Mouse (Mus musculus): ENCODE results near the gene Rab42. TPM values are rescaled to one million over a fixed set of nuclear protein-coding genes. Genes with fewer than 3 reads are reported as not detected.

The Rab42 gene
- 2.1 and 2.6 TPM in 2 replicates for polyA plus RNA-seq (2015; fragmentation: Nextera tagmentation; extraction: Ambion mirVana)

- ATAC-seq (ENCODE audit: insufficient number of reproducible peaks, insufficient read depth, low FRiP score, low TSS enrichment, low read depth) = peak; percentile 70
- peak within 1 kb of the TSS; percentile 55; the same call in 1 of the 2 replicates for H3K27ac ChIP-seq
- no peaks in the 10 kb centered on the region for H3K9me3 ChIP-seq
- H3K36me3 ChIP-seq = no peaks in the 10 kb centered on the region
- H3K4me3 ChIP-seq = peak within 1 kb of the TSS; percentile 49
- no peaks in the 10 kb centered on the region for H3K27me3 ChIP-seq
- peaks cover 11% of the 10 kb centered on the region for H3K4me1 ChIP-seq
- 1% methylated on average over 31 of the region's 31 CpGs for WGBS
- H3K4me2 ChIP-seq = peak within 1 kb of the TSS; percentile 78
- peak within 1 kb of the TSS; percentile 71 for H3K9ac ChIP-seq
Observed at GRCm38 (mm10) chr4:132302939-132303479, at the start of gene Rab42. Gene Rab42 (minus strand): TSS chr4:132303385.

GRCm38 (mm10) chr4:132352739-132353138, 49.6 kb upstream of the Rab42 start:
- H3K9ac ChIP-seq = peak overlapping the region; percentile 94
- peak overlapping the region; percentile 82 for H3K4me3 ChIP-seq
- WGBS = under 1% methylated on average over 14 of the region's 14 CpGs
- H3K36me3 ChIP-seq = peaks cover 29% of the 10 kb centered on the region
- peaks cover 17% of the 10 kb centered on the region for H3K4me1 ChIP-seq
- H3K4me2 ChIP-seq = peak overlapping the region; percentile 84
- no peaks in the 10 kb centered on the region for H3K9me3 ChIP-seq
- no peak for ATAC-seq (ENCODE audit: insufficient number of reproducible peaks, insufficient read depth, low FRiP score, low TSS enrichment, low read depth)
- no peaks in the 10 kb centered on the region for H3K27me3 ChIP-seq
- H3K27ac ChIP-seq = peak overlapping the region; percentile 97

GRCm38 (mm10) chr4:132351401-132351800, 48.2 kb upstream of the Rab42 start:
- no peaks in the 10 kb centered on the region for H3K9me3 ChIP-seq
- H3K4me1 ChIP-seq = peaks cover 17% of the 10 kb centered on the region
- ATAC-seq (ENCODE audit: insufficient number of reproducible peaks, insufficient read depth, low FRiP score, low TSS enrichment, low read depth) = no peak
- peak overlapping the region; percentile 39; the same call in 1 of the 2 replicates for H3K27ac ChIP-seq
- peak overlapping the region; percentile 84 for H3K4me2 ChIP-seq
- H3K9ac ChIP-seq = peak overlapping the region; percentile 94
- H3K36me3 ChIP-seq = peaks cover 18% of the 10 kb centered on the region
- peak overlapping the region; percentile 82 for H3K4me3 ChIP-seq
- WGBS = 44% methylated on average over 1 of the region's 1 CpGs
- no peaks in the 10 kb centered on the region for H3K27me3 ChIP-seq

DNA sequence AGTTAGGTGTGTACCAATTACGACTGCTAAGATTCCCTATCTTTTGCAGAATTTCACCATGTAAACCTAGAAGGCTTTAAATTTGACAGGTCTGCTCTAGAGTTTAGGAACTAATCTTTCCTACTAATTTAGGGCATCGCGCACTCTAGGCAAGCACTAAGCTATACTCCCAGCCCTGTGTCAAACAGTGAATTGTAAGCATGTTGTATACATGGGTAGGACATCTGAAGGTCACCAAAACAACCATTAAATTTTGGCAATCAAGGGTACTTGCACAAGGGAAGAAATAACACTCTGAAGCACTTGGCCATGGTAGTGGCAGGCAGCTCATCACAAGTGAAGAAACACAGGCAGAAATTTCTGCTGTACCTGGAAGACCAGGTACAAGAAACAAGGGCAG, 47.7 kb upstream of the Rab42 start:
- peak overlapping the region; percentile 84; the same call in 1 of the 2 replicates for H3K4me2 ChIP-seq
- H3K27me3 ChIP-seq = no peaks in the 10 kb centered on the region
- peak overlapping the region; percentile 82; the same call in 1 of the 2 replicates for H3K4me3 ChIP-seq
- H3K27ac ChIP-seq = peak overlapping the region; percentile 39; the same call in 1 of the 2 replicates
- H3K9me3 ChIP-seq = no peaks in the 10 kb centered on the region
- ATAC-seq (ENCODE audit: insufficient number of reproducible peaks, insufficient read depth, low FRiP score, low TSS enrichment, low read depth) = no peak
- peaks cover 14% of the 10 kb centered on the region for H3K36me3 ChIP-seq
- 62% methylated on average over 3 of the region's 3 CpGs for WGBS
- H3K9ac ChIP-seq = peak overlapping the region; percentile 94; the same call in 1 of the 2 replicates
- peaks cover 17% of the 10 kb centered on the region for H3K4me1 ChIP-seq

DNA sequence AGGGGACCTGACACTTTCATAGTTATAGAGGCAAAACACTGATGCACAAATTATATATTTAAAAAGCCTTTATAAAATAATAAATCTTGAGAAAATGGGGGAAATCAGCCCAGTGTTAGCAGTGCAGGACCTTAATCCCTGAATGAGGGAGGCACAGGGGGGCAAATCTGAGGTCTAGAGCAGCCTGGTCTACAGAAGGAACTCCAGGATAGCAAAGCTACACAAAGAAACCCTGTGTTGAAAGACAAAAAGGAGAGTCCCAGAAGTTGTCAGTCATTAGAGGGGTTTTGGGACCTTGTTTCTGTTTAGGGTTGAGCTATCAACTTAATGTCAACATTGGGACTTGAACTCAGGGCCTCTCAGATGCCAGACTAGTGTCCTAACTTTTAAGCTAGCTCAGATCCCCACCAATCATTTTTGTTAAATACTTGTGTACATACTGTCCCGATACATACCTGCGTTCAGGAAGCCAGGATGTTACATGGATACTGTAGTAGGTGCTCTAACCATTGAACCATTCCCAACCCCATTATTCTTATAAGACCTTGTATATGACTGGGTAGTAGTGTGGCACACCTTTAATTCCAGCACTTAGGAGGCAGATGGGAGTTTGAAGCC, 47.0 kb upstream of the Rab42 start:
- 0 out of 2 replicates have a peak overlapping the region, but pooled peaks have one; percentile 39 for H3K27ac ChIP-seq
- no peak for ATAC-seq (ENCODE audit: insufficient number of reproducible peaks, insufficient read depth, low FRiP score, low TSS enrichment, low read depth)
- WGBS = 35% methylated on average over 2 of the region's 2 CpGs
- no peaks in the 10 kb centered on the region for H3K27me3 ChIP-seq
- H3K4me3 ChIP-seq = no peak overlapping the region
- H3K4me2 ChIP-seq = no peak overlapping the region
- H3K9ac ChIP-seq = no peak overlapping the region; the same call in 1 of the 2 replicates
- H3K36me3 ChIP-seq = peaks cover 14% of the 10 kb centered on the region
- H3K9me3 ChIP-seq = no peaks in the 10 kb centered on the region
- peaks cover 17% of the 10 kb centered on the region for H3K4me1 ChIP-seq

DNA sequence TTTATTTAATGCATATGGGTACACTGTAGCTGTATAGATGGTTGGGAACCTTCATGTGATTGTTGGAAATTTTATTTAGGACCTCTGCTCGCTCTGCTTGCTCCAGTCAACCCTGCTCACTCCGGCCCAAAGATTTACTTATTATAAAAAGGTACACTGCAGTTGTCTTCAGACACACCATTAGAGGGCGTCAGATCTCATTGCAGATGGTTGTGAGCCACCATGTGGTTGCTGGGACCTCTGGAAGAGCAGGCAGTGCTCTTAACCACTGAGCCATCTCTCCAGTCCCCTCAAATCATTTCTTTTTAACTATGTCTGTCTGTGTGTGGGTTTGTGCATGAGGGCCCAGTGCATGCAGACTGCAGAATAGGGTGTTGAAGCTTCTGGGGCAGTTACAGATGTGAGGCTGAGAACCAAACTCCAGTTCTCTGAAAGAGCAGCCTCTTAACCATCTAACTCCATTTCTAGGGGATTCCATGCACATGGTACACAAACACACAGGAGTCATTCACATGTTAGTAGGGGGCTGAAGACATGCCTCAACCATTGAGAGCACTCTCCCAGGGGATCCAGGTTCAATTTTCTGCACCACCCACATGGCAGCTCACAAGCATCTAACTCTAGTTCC, 46.4 kb upstream of the Rab42 start:
- H3K27me3 ChIP-seq = no peaks in the 10 kb centered on the region
- H3K9ac ChIP-seq = no peak overlapping the region
- 61% methylated on average over 3 of the region's 3 CpGs for WGBS
- no peaks in the 10 kb centered on the region for H3K9me3 ChIP-seq
- no peak for ATAC-seq (ENCODE audit: insufficient number of reproducible peaks, insufficient read depth, low FRiP score, low TSS enrichment, low read depth)
- H3K4me3 ChIP-seq = no peak overlapping the region
- H3K4me1 ChIP-seq = peaks cover 20% of the 10 kb centered on the region
- peaks cover 14% of the 10 kb centered on the region for H3K36me3 ChIP-seq
- no peak overlapping the region for H3K27ac ChIP-seq
- H3K4me2 ChIP-seq = no peak overlapping the region

GRCm38 (mm10) chr4:132346661-132347060, 43.5 kb upstream of the Rab42 start:
- Histone ChIP-seq H3K27ac (no peak overlapping the region), H3K27me3 (no peaks in the 10 kb centered on the region), H3K9me3 (no peaks in the 10 kb centered on the region), H3K9ac (no peak overlapping the region), H3K4me3 (no peak overlapping the region), H3K4me2 (no peak overlapping the region), H3K36me3 (peaks cover 13% of the 10 kb centered on the region), H3K4me1 (peaks cover 32% of the 10 kb centered on the region)
- WGBS = 61% methylated on average over 3 of the region's 3 CpGs
- no peak for ATAC-seq (ENCODE audit: insufficient number of reproducible peaks, insufficient read depth, low FRiP score, low TSS enrichment, low read depth)

DNA sequence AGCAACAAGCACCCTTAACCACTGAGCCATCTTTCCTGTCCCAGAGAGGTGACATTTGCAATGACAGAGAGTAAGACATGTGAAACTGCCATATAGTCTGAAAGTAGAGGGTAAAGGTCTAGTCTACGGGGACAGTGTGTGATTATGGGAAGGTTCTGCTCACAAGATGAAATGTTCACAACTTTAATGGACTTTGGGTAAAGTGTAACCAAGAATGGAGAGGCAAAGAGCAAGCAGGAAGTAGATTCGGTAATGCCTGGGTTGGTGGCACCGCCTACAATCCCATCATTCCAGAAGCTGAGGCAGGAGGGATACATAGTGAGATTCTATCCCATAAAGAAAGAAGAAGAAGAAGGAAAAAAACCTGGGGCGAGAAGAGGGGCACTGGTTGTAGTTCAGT, 43.1 kb upstream of the Rab42 start:
- no peak overlapping the region for H3K9ac ChIP-seq
- H3K36me3 ChIP-seq = peaks cover 9% of the 10 kb centered on the region
- WGBS = 81% methylated on average over 4 of the region's 4 CpGs
- H3K4me1 ChIP-seq = peaks cover 28% of the 10 kb centered on the region
- no peak overlapping the region for H3K27ac ChIP-seq
- ATAC-seq (ENCODE audit: insufficient number of reproducible peaks, insufficient read depth, low FRiP score, low TSS enrichment, low read depth) = no peak
- H3K27me3 ChIP-seq = no peaks in the 10 kb centered on the region
- no peak overlapping the region for H3K4me3 ChIP-seq
- H3K4me2 ChIP-seq = no peak overlapping the region
- H3K9me3 ChIP-seq = no peaks in the 10 kb centered on the region

- Histone ChIP-seq H3K27me3 (no peaks in the 10 kb centered on the region), H3K36me3 (peaks cover 4% of the 10 kb centered on the region), H3K9me3 (no peaks in the 10 kb centered on the region), H3K4me2 (peak overlapping the region; percentile 89), H3K9ac (peak overlapping the region; percentile 88; the same call in 1 of the 2 replicates), H3K27ac (no peak overlapping the region), H3K4me3 (peak overlapping the region; percentile 81), H3K4me1 (peaks cover 24% of the 10 kb centered on the region)
- no peak for ATAC-seq (ENCODE audit: insufficient number of reproducible peaks, insufficient read depth, low FRiP score, low TSS enrichment, low read depth)
- WGBS = 46% methylated on average over 5 of the region's 5 CpGs
Observed at GRCm38 (mm10) chr4:132345843-132346212, 42.6 kb upstream of the Rab42 start.

DNA sequence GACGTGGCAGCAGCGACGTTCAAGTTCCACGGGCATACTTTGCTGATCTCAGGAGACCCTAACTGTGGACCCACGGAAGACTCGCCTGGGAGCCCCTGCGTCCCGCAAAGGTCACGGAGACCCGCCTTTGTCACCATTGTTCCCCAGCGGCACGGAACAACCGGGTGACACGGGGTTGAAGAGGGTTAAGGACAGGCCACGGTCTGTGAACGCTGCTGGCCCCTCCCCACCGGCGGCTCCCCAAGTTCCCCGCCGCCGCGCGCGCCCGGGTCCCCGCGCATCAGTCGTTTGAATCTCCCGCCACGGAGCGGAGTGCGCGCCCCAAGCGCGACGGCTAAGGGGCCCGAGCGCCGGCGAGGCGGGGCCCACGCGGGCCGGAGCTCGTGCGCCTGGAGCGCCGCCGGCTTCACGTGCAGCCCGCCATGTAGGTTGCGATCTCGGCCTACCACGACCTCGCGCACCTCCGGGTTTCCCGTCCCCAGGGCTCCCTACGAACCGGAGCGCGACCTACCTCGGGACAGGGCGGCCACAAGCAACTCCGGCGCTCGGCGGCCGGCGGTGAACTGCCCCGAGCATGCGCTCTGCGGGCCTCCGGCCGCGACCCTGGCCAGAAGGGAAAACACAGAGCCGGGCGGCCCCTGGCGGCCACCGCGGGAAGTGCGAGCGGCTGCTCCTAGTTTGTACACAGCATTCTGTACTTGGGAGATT, 42.1 kb upstream of the Rab42 start:
- peak overlapping the region; percentile 81 for H3K4me3 ChIP-seq
- H3K9me3 ChIP-seq = no peaks in the 10 kb centered on the region
- H3K27me3 ChIP-seq = no peaks in the 10 kb centered on the region
- peaks cover 5% of the 10 kb centered on the region for H3K36me3 ChIP-seq
- peak overlapping the region; percentile 64; the same call in 1 of the 2 replicates for H3K27ac ChIP-seq
- H3K9ac ChIP-seq = peak overlapping the region; percentile 88
- peak; percentile 74 for ATAC-seq (ENCODE audit: insufficient number of reproducible peaks, insufficient read depth, low FRiP score, low TSS enrichment, low read depth)
- WGBS = under 1% methylated on average over 83 of the region's 83 CpGs
- H3K4me2 ChIP-seq = peak overlapping the region; percentile 89
- H3K4me1 ChIP-seq = peaks cover 23% of the 10 kb centered on the region

GRCm38 (mm10) chr4:132344403-132345134, 41.4 kb upstream of the Rab42 start:
- H3K4me1 ChIP-seq = peaks cover 23% of the 10 kb centered on the region
- peak overlapping the region; percentile 88 for H3K9ac ChIP-seq
- H3K36me3 ChIP-seq = peaks cover 12% of the 10 kb centered on the region
- no peaks in the 10 kb centered on the region for H3K27me3 ChIP-seq
- peak overlapping the region; percentile 81 for H3K4me3 ChIP-seq
- H3K4me2 ChIP-seq = peak overlapping the region; percentile 89
- no peak for ATAC-seq (ENCODE audit: insufficient number of reproducible peaks, insufficient read depth, low FRiP score, low TSS enrichment, low read depth)
- 4% methylated on average over 13 of the region's 13 CpGs for WGBS
- H3K9me3 ChIP-seq = no peaks in the 10 kb centered on the region
- H3K27ac ChIP-seq = no peak overlapping the region

All from embryonic facial prominence, embryonic 13.5 days (tissue).